Mouse (Mus musculus) heart, embryonic 15.5 days (tissue): ENCODE measurements around the gene Ppp1r3d. TPM values are rescaled to one million over a fixed set of nuclear protein-coding genes. Genes with fewer than 3 reads are reported as not detected.

Experiments used
- ATAC-seq: fragments of 200-750 bp; cut with Nextera tagmentation; replicated peaks from 2 replicates; pipeline ENCODE4 v1.8.0; 2017; ENCODE audit warnings: low read depth, moderate TSS enrichment; ENCODE audit not compliant: insufficient number of reproducible peaks, insufficient read depth, low FRiP score
- H3K27ac ChIP-seq: fragments of 300-500 bp; sonication (generic); 2 replicates; pipeline ENCODE4 v1.5.1; 2015; ENCODE audit warnings: mild to moderate bottlenecking, inconsistent platforms
- H3K27me3 ChIP-seq: fragments of 300-500 bp; sonication (generic); 2 replicates; pipeline ENCODE4 v1.6.1; 2015; ENCODE audit warnings: inconsistent platforms
- H3K36me3 ChIP-seq: fragments of 300-500 bp; sonication (generic); 2 replicates; pipeline ENCODE4 v1.6.1; 2015; ENCODE audit warnings: mild to moderate bottlenecking, inconsistent platforms
- H3K4me1 ChIP-seq: fragments of 300-500 bp; sonication (generic); replicated peaks from 2 replicates; pipeline ENCODE4 v1.6.1; 2015; ENCODE audit warnings: inconsistent platforms
- H3K4me2 ChIP-seq: fragments of 300-500 bp; sonication (generic); 2 replicates; pipeline ENCODE4 v1.6.1; 2015; ENCODE audit warnings: inconsistent platforms, mild to moderate bottlenecking, moderate library complexity
- H3K4me3 ChIP-seq: fragments of 300-500 bp; sonication (generic); 2 replicates; pipeline ENCODE4 v1.5.1; 2015; ENCODE audit warnings: mild to moderate bottlenecking, inconsistent platforms
- H3K9ac ChIP-seq: fragments of 300-500 bp; sonication (generic); 2 replicates; pipeline ENCODE4 v1.6.1; 2015; ENCODE audit warnings: mild to moderate bottlenecking, inconsistent platforms
- H3K9me3 ChIP-seq: fragments of 300-500 bp; sonication (generic); replicated peaks from 2 replicates; pipeline ENCODE4 v1.6.1; 2016; ENCODE audit warnings: inconsistent platforms
- WGBS: fragments of 180-500 bp; shearing (Covaris S2); methylation state at CpG from one replicate; pipeline ENCODE4 v1.1.7; 2015; ENCODE audit warnings: mixed read lengths; 5-methylcytosine and 5-hydroxymethylcytosine counted together
- polyA plus RNA-seq: library from polyadenylated mRNA; unstranded; fragments of >200 nt; fragmentation: Nextera tagmentation; extraction: Ambion mirVana; gene quantifications from 2 replicates; pipeline ENCODE4 v1.2.1, GENCODE M21; 2015

The Ppp1r3d gene
- polyA plus RNA-seq, 1 experiment from 2014 or later: 22.8 TPM

- no peaks in the 10 kb centered on the region for H3K4me1 ChIP-seq
- ATAC-seq: no peak
These were observed 15.2 kb upstream of the Ppp1r3d start for GRCm38 (mm10) chr2:178429426-178429825.

GRCm38 (mm10) chr2:178428676-178429075 lies 14.4 kb upstream of the Ppp1r3d start:
- H3K9me3 ChIP-seq: no peaks in the 10 kb centered on the region
- no peak overlapping the region for H3K4me3 ChIP-seq
- H3K36me3 ChIP-seq: no peaks in the 10 kb centered on the region
- H3K27ac ChIP-seq: no peak overlapping the region
- no peak overlapping the region for H3K9ac ChIP-seq
- 74% methylated on average over 4 of the region's 4 CpGs for WGBS
- no peak for ATAC-seq
- no peaks in the 10 kb centered on the region for H3K4me1 ChIP-seq
- no peaks in the 10 kb centered on the region for H3K27me3 ChIP-seq
- H3K4me2 ChIP-seq: no peak overlapping the region

More at GRCm38 (mm10) chr2:178429426-178429825, 15.2 kb upstream of the Ppp1r3d start:
- Histone ChIP-seq H3K36me3 (no peaks in the 10 kb centered on the region), H3K9me3 (no peaks in the 10 kb centered on the region), H3K27ac (no peak overlapping the region), H3K9ac (no peak overlapping the region), H3K4me3 (no peak overlapping the region), H3K4me2 (no peak overlapping the region), H3K27me3 (no peaks in the 10 kb centered on the region)
- 76% methylated on average over 6 of the region's 6 CpGs for WGBS

GRCm38 (mm10) chr2:178428183-178428582 lies 13.9 kb upstream of the Ppp1r3d start:
- Histone ChIP-seq H3K4me3 (no peak overlapping the region), H3K36me3 (no peaks in the 10 kb centered on the region), H3K27ac (no peak overlapping the region), H3K9me3 (no peaks in the 10 kb centered on the region), H3K9ac (no peak overlapping the region), H3K27me3 (no peaks in the 10 kb centered on the region), H3K4me1 (peaks cover under 1% of the 10 kb centered on the region; the same call in 1 of the 2 replicates), H3K4me2 (no peak overlapping the region)
- ATAC-seq: no peak
- WGBS: 75% methylated on average over 9 of the region's 9 CpGs

GRCm38 (mm10) chr2:178427181-178427580 lies 12.9 kb upstream of the Ppp1r3d start:
- no peaks in the 10 kb centered on the region for H3K27me3 ChIP-seq
- no peak for ATAC-seq

GRCm38 (mm10) chr2:178426229-178426628 lies 12.0 kb upstream of the Ppp1r3d start:
- no peak overlapping the region for H3K4me2 ChIP-seq
- no peak overlapping the region for H3K4me3 ChIP-seq
- peaks cover 20% of the 10 kb centered on the region for H3K4me1 ChIP-seq
- H3K27ac ChIP-seq: no peak overlapping the region
- H3K36me3 ChIP-seq: no peaks in the 10 kb centered on the region
- 39% methylated on average over 4 of the region's 4 CpGs for WGBS
- ATAC-seq: no peak
- H3K9ac ChIP-seq: no peak overlapping the region
- no peaks in the 10 kb centered on the region for H3K9me3 ChIP-seq
- no peaks in the 10 kb centered on the region for H3K27me3 ChIP-seq

More at GRCm38 (mm10) chr2:178427181-178427580, 12.9 kb upstream of the Ppp1r3d start:
- no peaks in the 10 kb centered on the region for H3K9me3 ChIP-seq
- no peak overlapping the region for H3K9ac ChIP-seq
- no peak overlapping the region for H3K4me2 ChIP-seq
- H3K27ac ChIP-seq: no peak overlapping the region
- WGBS: 83% methylated on average over 5 of the region's 5 CpGs
- H3K4me3 ChIP-seq: no peak overlapping the region
- H3K36me3 ChIP-seq: no peaks in the 10 kb centered on the region
- H3K4me1 ChIP-seq: peaks cover 10% of the 10 kb centered on the region

GRCm38 (mm10) chr2:178423223-178423622 lies 9.0 kb upstream of the Ppp1r3d start:
- H3K4me2 ChIP-seq: no peak overlapping the region
- H3K36me3 ChIP-seq: peaks cover 9% of the 10 kb centered on the region
- peaks cover 26% of the 10 kb centered on the region for H3K4me1 ChIP-seq
- 50% methylated on average over 5 of the region's 5 CpGs for WGBS
- no peak overlapping the region for H3K4me3 ChIP-seq
- ATAC-seq: no peak
- H3K27me3 ChIP-seq: no peaks in the 10 kb centered on the region
- H3K9me3 ChIP-seq: no peaks in the 10 kb centered on the region
- H3K27ac ChIP-seq: no peak overlapping the region
- H3K9ac ChIP-seq: no peak overlapping the region

- peak overlapping the region; percentile 27 for H3K4me2 ChIP-seq
- no peak for ATAC-seq
- H3K4me3 ChIP-seq: no peak overlapping the region
- peak overlapping the region; percentile 83 for H3K27ac ChIP-seq
- H3K4me1 ChIP-seq: peaks cover 27% of the 10 kb centered on the region
- no peaks in the 10 kb centered on the region for H3K9me3 ChIP-seq
- no peak overlapping the region for H3K9ac ChIP-seq
- H3K27me3 ChIP-seq: no peaks in the 10 kb centered on the region
- peaks cover 14% of the 10 kb centered on the region for H3K36me3 ChIP-seq
- WGBS: 7% methylated on average over 3 of the region's 3 CpGs
These were observed 7.9 kb upstream of the Ppp1r3d start for GRCm38 (mm10) chr2:178422186-178422585.

GRCm38 (mm10) chr2:178421603-178422002 lies 7.3 kb upstream of the Ppp1r3d start:
- H3K9me3 ChIP-seq: no peaks in the 10 kb centered on the region
- WGBS: 33% methylated on average over 6 of the region's 6 CpGs
- H3K4me2 ChIP-seq: peak overlapping the region; percentile 27; the same call in 1 of the 2 replicates
- no peak overlapping the region for H3K9ac ChIP-seq
- no peaks in the 10 kb centered on the region for H3K27me3 ChIP-seq
- no peak overlapping the region for H3K4me3 ChIP-seq
- H3K4me1 ChIP-seq: peaks cover 33% of the 10 kb centered on the region
- peak; percentile 54 for ATAC-seq
- peaks cover 14% of the 10 kb centered on the region for H3K36me3 ChIP-seq
- H3K27ac ChIP-seq: peak overlapping the region; percentile 83

GRCm38 (mm10) chr2:178420576-178420975 lies 6.3 kb upstream of the Ppp1r3d start:
- ATAC-seq: no peak

GRCm38 (mm10) chr2:178416970-178417369 lies 2.7 kb upstream of the Ppp1r3d start:
- H3K9ac ChIP-seq: no peak overlapping the region
- peaks cover 55% of the 10 kb centered on the region for H3K4me1 ChIP-seq
- H3K27me3 ChIP-seq: peaks cover 5% of the 10 kb centered on the region; the same call in 1 of the 2 replicates
- no peak overlapping the region for H3K27ac ChIP-seq
- H3K36me3 ChIP-seq: peaks cover 14% of the 10 kb centered on the region
- no peak for ATAC-seq
- WGBS: 53% methylated on average over 4 of the region's 4 CpGs
- no peak overlapping the region for H3K4me3 ChIP-seq
- peak overlapping the region; percentile 23; the same call in 1 of the 2 replicates for H3K4me2 ChIP-seq
- no peaks in the 10 kb centered on the region for H3K9me3 ChIP-seq

More at GRCm38 (mm10) chr2:178420576-178420975, 6.3 kb upstream of the Ppp1r3d start:
- Histone ChIP-seq H3K27ac (no peak overlapping the region), H3K9ac (no peak overlapping the region), H3K9me3 (no peaks in the 10 kb centered on the region), H3K27me3 (no peaks in the 10 kb centered on the region), H3K4me3 (no peak overlapping the region), H3K4me1 (peaks cover 42% of the 10 kb centered on the region), H3K36me3 (peaks cover 14% of the 10 kb centered on the region), H3K4me2 (no peak overlapping the region)
- WGBS: 71% methylated on average over 9 of the region's 9 CpGs

- no peaks in the 10 kb centered on the region for H3K9me3 ChIP-seq
- ATAC-seq: no peak
- H3K4me3 ChIP-seq: no peak overlapping the region
- peaks cover 14% of the 10 kb centered on the region for H3K36me3 ChIP-seq
- peaks cover 55% of the 10 kb centered on the region for H3K4me1 ChIP-seq
- H3K27ac ChIP-seq: peak overlapping the region; percentile 3; the same call in 1 of the 2 replicates
- 30% methylated on average over 13 of the region's 13 CpGs for WGBS
- H3K4me2 ChIP-seq: peak overlapping the region; percentile 23
- peaks cover 5% of the 10 kb centered on the region; the same call in 1 of the 2 replicates for H3K27me3 ChIP-seq
- H3K9ac ChIP-seq: no peak overlapping the region
These were observed 2.2 kb upstream of the Ppp1r3d start for GRCm38 (mm10) chr2:178416427-178416826.

GRCm38 (mm10) chr2:178415150-178415448 lies 827 bp upstream of the Ppp1r3d start:
- ATAC-seq: no peak
- no peaks in the 10 kb centered on the region for H3K9me3 ChIP-seq
- WGBS: 35% methylated on average over 3 of the region's 3 CpGs
- H3K9ac ChIP-seq: no peak overlapping the region; the same call in 1 of the 2 replicates
- peaks cover 55% of the 10 kb centered on the region for H3K4me1 ChIP-seq
- H3K27me3 ChIP-seq: peaks cover 5% of the 10 kb centered on the region; the same call in 1 of the 2 replicates
- peaks cover 14% of the 10 kb centered on the region for H3K36me3 ChIP-seq
- H3K4me3 ChIP-seq: peak overlapping the region; percentile 74
- H3K4me2 ChIP-seq: peak overlapping the region; percentile 99
- peak overlapping the region; percentile 94 for H3K27ac ChIP-seq
